Mouse (Mus musculus) layer of hippocampus, adult 2 months (tissue): ENCODE measurements around the gene Slc28a3. TPM values are rescaled to one million over a fixed set of nuclear protein-coding genes. Genes with fewer than 3 reads are reported as not detected.

Experiments
- DNase-seq, 2 experiments: peaks; one replicate each; pipeline ENCODE4 v3.0.0; 2022; ENCODE audit warnings: low spot score in 2 of 2
- H3K27ac ChIP-seq: fragments of 200-600 bp; 2 replicates; pipeline ENCODE4 v1.8.1; 2022
- H3K4me3 ChIP-seq: fragments of 200-600 bp; 2 replicates; pipeline ENCODE4 v1.8.1; 2022; ENCODE audit warnings: mild to moderate bottlenecking
- CTCF ChIP-seq: fragments of 200-600 bp; conservative IDR thresholded peaks from 2 replicates; pipeline ENCODE4 v1.8.1; 2022; ENCODE audit warnings: antibody characterized with exemption, mild to moderate bottlenecking, moderate library complexity
- long read RNA-seq, 2 experiments: library from polyadenylated mRNA; stranded (forward); transcript quantifications; one replicate each; pipeline ENCODE4 v2.0.0; 2021; ENCODE audit warnings: borderline mapping rate in 2 of 2
- total RNA-seq, 2 experiments: library from RNA; stranded (reverse); gene quantifications; 2 replicates each; pipeline ENCODE4 v1.2.3; 2021

Gene Slc28a3
- under 1 TPM in 1 of 2 experiments, not detected in 1; 0.10 TPM for total RNA-seq
- long read RNA-seq, experiment 1: 0 reads
- long read RNA-seq, experiment 2: 0 reads

DNA sequence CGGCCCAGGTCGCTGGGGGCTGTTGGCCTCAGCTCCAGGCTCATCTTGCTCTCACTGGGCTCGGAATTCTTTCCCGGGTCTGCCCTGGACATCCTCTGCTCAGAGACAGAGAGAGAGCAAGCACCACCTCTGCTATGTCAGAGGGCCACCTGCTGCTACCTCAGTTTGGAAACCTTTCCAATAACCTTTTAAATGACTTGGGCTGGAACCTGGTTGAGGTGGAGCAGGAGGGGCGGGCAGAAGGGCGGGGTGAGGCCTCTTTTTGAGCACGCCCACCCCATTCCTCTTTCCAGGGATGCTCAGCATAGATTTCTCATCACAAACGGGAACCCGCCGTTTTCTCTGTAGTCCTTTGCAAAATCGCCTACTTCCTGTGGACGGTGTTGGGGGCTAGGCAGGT, at the start of gene Slc28a3:
TSS of gene Slc28a3 (minus strand) at position 162 of the 400 bp plus-strand sequence.
- no peak for TF ChIP-seq CTCF
- no peak for DNase-seq
- no peak within 1 kb of the TSS for H3K4me3 ChIP-seq
- no peak within 1 kb of the TSS for H3K27ac ChIP-seq

DNA sequence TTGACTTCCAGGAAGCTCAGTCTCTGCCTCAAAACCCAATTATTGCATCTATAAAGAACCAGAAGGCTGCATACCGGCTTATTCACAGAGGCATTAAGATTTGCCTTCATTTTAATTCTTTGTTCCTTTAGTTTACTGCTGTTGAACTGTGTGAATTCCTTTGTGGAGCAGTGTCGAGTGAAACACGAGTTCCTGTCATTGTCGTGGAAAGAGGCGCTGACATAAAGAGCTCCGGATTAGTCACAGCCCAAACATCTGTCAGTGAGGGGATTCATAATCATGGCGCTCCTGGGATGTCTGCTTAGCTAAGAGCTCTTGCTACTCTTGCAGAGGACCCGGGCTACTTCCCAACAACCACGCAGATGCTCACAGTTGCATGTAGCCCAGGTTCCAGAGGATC, 47.3 kb upstream of the Slc28a3 start:
- no peak for TF ChIP-seq CTCF
- H3K4me3 ChIP-seq: no peak overlapping the region
- H3K27ac ChIP-seq: no peak overlapping the region
- no peak for DNase-seq

DNA sequence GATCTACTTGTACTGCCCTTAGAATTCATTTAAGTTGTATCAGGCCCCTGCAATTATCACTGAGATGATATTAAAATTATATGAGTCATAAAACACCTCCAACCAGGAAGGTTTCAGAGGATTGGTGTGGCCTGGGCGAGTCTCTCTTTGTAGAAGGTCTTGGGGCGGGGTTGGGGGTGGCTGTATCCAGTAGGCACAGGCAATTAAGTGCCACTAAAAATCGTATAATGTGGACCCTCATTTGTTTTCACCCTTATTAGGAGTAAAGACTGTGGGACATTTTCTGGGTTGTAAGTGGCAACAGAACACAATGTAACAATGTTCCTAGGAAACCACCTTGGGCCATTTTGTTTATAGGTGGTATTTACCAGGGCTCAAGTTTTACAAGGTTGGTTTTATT, 46.2 kb upstream of the Slc28a3 start:
- no peak for TF ChIP-seq CTCF
- DNase-seq: no peak
- no peak overlapping the region for H3K27ac ChIP-seq
- H3K4me3 ChIP-seq: no peak overlapping the region

DNA sequence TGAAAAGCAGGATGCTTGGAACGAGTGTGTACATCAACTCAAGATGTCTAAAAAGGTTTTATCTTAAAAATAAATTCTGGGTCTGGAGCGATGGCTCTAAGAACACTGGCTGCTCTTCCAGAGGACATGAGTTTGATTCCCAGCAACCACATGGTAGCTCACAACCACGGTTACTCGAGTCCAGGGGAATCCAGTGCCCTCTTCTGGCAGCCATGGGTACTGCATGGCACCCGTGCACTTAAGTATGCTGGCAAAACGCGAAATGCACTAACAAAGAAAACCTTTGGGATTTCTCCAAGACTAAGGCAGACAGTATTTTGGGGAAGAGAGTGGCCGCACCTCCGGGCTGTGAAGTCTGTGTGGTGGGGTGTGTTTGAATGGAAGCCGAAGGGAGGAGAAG, 44.9 kb upstream of the Slc28a3 start:
- no peak for DNase-seq

DNA sequence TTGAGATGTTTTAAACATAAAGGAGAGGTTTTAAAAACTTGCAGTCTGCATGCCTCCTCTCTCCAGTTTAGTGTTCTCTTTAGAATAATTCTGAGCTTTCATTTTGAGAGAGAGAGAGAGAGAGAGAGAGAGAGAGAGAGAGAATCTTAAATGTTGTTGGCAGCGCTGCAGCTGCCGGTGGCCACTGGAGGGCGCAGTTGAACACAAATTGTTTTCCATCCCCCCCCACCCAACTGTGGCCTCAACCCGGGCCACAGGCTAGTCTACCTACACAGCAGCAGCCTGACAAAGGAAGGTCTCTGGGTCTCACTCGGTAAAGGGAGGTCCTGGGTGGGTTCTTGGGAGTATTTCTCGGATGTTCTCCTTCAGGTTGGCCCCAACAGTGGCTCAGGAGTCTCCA, 29.7 kb upstream of the Slc28a3 start:
- DNase-seq: peak; percentile 47 to 74
- TF ChIP-seq CTCF: peak; percentile 88
- H3K27ac ChIP-seq: no peak overlapping the region
- no peak overlapping the region for H3K4me3 ChIP-seq

More for the DNA sequence above, 44.9 kb upstream of the Slc28a3 start:
- peak; percentile 70 for TF ChIP-seq CTCF
- Histone ChIP-seq H3K4me3 (no peak overlapping the region), H3K27ac (no peak overlapping the region)

DNA sequence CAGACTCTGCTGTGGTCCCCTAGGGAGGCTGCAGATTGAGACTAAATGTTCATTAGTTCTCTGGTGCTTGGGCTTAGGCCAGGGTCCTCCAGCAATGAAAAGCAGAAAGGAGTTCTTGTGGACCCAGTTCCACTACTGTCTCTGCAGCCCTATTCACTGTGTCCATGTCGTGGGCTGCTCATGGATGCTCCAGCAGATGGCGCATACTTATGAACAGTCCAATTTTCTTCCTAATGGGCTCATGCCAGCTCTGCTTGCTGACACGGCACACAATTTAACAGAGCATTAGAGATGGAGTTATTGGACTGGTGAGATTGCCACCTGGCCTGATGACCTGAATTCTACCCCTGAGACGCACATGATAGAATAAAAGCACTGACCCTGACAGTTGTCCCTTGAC, 28.3 kb upstream of the Slc28a3 start:
- H3K4me3 ChIP-seq: no peak overlapping the region
- peak; percentile 80 for TF ChIP-seq CTCF
- peak overlapping the region; percentile 46 for H3K27ac ChIP-seq
- DNase-seq: peak; percentile 60 to 67

DNA sequence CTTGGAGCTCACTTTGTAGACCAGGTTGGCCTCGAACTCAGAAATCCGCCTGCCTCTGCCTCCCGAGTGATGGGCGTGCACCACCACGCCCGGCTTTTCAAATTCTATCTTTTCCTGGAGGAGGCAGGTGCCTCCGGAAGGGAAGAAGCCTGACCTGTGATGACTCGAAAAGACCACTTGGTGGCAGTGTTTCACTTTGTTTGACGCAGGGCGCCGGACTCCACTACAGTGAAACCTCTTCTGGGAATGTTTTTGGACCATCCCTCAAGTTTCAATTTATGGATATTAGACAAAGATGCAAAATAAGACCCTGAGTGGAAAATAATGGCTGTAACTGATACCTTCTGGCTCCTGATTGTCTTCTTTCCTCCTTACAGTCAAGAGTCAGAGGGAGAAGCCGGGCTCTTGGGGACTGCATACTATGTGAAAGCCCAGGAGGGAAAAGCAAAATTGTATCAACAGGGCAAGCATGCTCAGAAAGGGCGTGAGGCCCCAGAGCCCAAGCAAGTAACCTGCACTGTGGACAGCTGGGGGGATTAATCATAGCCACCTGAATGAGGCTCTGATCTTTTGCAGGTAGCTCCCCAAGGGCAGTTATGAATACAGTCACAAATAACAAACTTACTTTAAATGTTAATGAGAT, 26.8 kb upstream of the Slc28a3 start:
- peak; percentile 52 to 71 for DNase-seq
- no peak overlapping the region for H3K27ac ChIP-seq
- TF ChIP-seq CTCF: peak; percentile 88
- H3K4me3 ChIP-seq: no peak overlapping the region

DNA sequence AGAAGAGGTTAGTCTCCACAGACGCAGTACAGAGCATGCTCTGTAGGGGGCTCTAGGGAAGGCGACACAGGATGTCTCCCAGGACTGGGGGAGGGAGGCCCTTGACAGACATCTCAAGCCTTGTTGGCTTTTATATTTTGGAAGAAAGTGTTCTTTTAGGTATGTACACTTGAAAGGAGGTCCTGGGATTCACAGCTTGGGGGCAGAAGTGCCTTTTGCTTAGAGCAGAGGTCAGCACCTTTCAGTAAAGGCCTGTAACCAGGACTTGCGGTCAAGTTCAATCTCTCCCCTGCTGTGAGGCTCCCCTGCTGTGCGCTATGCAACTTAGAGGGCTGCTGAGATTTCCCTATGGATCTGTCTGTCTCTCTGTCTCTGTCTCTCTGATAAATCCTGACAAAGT, 23.2 kb upstream of the Slc28a3 start:
- no peak for DNase-seq
- peak; percentile 46 for TF ChIP-seq CTCF

DNA sequence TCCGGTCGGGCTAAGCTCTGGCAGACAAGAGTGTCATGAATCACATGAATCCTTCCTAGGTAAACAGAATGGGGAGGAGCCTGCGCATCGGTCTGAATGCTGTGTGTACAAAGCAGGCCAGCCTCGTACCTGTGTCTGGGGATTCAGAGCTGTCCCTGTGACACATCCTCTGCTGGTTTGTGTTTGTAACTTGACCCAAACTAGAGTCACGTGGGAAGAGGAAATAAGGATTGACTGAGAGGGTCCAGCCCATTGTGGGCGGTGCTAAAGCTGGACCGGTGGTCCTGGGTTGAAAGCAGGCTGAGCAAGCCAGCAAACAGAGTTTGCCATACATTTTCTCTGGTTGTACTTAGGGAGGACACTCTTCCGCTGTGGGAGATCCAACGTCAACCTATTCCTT, 20.1 kb upstream of the Slc28a3 start:
- no peak for TF ChIP-seq CTCF
- Histone ChIP-seq H3K4me3 (no peak overlapping the region), H3K27ac (no peak overlapping the region)
- DNase-seq: no peak

More for the DNA sequence above, 23.2 kb upstream of the Slc28a3 start:
- H3K4me3 ChIP-seq: no peak overlapping the region
- H3K27ac ChIP-seq: no peak overlapping the region

DNA sequence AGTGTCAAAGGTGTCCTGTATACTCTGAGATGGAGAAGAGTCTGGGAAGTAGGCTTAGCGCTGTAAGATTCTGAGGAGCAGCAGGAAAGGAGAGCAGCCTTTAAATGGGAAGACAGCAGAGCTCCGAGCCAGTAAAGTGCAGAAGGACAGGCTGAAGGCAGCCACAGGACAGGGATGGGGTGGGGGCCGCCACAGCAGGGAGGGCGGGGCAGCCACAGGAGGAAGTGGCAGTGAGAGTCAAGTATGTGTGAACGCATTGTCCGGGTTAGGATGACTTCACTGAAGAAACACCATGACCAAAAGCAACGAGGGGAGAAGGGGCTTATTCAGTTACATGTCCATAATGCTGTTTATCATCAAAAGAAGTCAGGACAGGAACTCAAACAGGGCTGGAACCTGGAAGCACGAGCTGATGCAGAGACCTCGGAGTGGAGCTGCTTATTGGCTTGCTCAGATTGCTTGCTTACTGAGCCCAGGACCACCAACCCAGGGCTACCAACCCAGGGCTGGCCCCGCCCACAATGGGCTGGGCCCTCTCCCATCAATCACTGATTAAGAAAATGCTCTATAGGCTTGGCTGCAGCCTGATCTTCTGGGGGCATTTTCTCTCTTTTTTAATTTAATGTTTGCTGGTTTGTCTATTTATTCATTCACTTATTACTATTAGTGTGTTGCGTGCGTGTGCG, 18.8 kb upstream of the Slc28a3 start:
- TF ChIP-seq CTCF: no peak
- no peak for DNase-seq
- H3K27ac ChIP-seq: no peak overlapping the region
- H3K4me3 ChIP-seq: no peak overlapping the region

DNA sequence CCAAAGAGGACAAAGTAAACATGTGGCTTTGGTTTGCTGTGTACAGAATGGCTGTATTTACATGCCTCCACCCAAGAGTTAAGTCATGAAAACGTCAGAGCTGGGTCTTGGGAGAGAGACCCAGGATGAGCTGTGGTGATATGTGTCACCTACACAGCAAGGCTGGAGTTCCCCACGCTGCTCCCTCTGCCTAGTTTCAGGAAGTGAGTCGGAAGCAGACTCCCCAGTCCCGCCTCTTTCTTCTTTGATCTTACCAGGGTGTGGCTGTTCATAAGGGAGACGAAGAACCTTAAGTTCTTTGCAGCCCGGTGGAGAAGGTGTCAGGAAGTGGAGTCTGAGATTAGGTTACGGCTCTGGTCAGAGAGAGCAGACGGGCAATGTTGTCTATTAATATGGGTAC, 12.0 kb upstream of the Slc28a3 start:
- Histone ChIP-seq H3K4me3 (no peak overlapping the region), H3K27ac (no peak overlapping the region)
- DNase-seq: no peak
- no peak for TF ChIP-seq CTCF

DNA sequence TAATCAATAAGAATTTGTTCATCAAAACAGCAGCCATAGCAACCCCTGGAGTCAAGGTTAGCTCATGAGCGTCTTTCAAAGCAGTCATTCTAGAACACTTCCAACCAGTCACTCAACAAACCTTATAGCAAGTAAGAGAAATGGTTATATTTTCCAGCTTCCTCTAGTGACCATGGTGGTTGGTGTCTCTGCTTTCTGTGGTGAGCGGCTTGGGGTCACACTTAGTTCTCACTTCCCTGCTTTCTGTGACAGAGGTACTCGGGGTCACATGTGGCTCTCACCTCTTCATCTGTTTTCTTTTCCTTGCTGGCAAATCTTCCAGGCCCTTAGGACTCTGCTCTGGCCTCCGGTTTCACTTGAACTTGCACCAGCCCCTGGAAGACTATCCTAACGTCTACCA, 8.6 kb upstream of the Slc28a3 start:
- TF ChIP-seq CTCF: no peak
- no peak for DNase-seq
- Histone ChIP-seq H3K27ac (no peak overlapping the region), H3K4me3 (no peak overlapping the region)

DNA sequence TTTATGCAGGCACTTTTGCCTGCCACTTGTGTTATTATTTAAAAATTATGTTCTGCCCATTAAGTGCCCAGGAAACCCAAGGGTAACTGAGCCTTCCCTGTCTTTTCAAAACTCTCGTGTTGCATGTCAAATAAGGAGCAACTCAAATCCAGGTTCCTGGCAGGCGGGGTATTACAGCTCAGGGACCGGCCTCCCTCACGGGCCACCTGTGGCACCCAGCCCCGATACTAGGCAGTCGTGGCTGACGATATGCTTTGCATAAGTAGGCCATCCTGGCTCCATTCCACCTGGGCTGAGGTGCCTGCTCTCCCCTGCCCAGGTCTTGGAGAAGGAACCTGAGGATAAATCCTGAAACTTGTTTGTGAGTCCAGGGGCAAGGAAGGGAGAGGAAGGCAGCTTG, 618 bp downstream of the Slc28a3 start:
- no peak for DNase-seq
- no peak overlapping the region for H3K4me3 ChIP-seq
- TF ChIP-seq CTCF: no peak
- no peak overlapping the region for H3K27ac ChIP-seq
